Mouse (Mus musculus) lung, postnatal 10 days (tissue): ENCODE measurements at regions not wholly inside any gene's neighbourhood (a gene's known extent, or its start where the extent isn't known, plus 50 kb on each side); places are given as distances from the start of the nearest gene placed in this dataset.

Experiments used
- DNase-seq: peaks from one replicate; pipeline ENCODE4 v3.0.0; 2021

DNA sequence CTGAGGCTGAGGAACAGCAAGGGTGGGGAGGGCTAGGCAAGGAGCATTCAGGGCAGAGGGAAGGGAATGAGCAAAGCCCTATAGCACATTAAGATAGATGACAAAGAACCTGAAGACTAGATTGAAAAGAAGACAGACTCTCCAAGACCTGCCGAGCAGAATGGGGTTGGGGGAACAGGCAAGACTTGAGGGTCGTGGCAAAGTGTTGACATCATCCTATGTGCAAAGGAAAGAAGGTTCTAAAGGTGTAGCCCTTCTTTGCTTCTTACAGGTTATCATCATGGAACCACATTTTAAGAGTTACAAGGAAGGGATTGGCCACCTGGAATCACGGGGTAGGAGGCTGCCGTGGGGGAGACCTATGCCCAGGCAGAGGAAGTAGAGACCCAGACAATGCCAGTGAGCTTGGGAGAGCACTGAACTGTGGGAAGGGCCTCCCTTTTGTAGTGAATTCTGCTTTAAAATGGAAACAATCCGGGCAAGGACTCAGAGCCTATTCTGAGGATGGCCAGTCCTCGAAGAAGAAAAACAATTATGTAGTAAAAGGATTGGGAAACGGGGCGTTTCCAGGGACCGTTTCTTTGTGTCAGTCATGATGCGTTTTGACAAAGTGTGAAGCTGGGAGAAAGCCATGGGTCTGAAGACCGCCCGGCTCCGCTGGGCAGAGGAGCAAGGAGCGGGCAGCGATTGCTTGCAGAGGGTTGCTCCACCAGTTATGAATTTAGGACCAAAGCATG is 55.5 kb upstream of the Cox10 start:
- DNase-seq = no peak
